Mouse (Mus musculus): ENCODE measurements around the gene Mex3a. TPM values are rescaled to one million over a fixed set of nuclear protein-coding genes. Genes with fewer than 3 reads are reported as not detected.

Mex3a gene
- total RNA-seq, 2 experiments from 2014 or later: 2.8 to 3.7 TPM

- H3K4me3 ChIP-seq: peak overlapping the region; percentile 18; the same call in 1 of the 2 replicates
- TF ChIP-seq CTCF (conservative IDR thresholded peaks at IDR 0.05): no peak
- H3K27ac ChIP-seq: no peak overlapping the region
- DNase-seq (ENCODE audit: low spot score in 2 of 2): no peak
Measured at GRCm38 (mm10) chr3:88500655-88501365, 31.4 kb upstream of the Mex3a start.

GRCm38 (mm10) chr3:88501366-88502030 lies 30.7 kb upstream of the Mex3a start:
- TF ChIP-seq CTCF (conservative IDR thresholded peaks at IDR 0.05): no peak
- DNase-seq (ENCODE audit: low spot score in 2 of 2): no peak
- peak overlapping the region; percentile 92 for H3K27ac ChIP-seq
- peak overlapping the region; percentile 98 for H3K4me3 ChIP-seq

GRCm38 (mm10) chr3:88502031-88502571 lies 30.1 kb upstream of the Mex3a start:
- DNase-seq (ENCODE audit: low spot score in 2 of 2): no peak
- Histone ChIP-seq H3K4me3 (peak overlapping the region; percentile 98), H3K27ac (peak overlapping the region; percentile 92)
- TF ChIP-seq CTCF (conservative IDR thresholded peaks at IDR 0.05): no peak

- no peak for TF ChIP-seq CTCF (conservative IDR thresholded peaks at IDR 0.05)
- peak overlapping the region; percentile 92 for H3K27ac ChIP-seq
- peak; percentile 92 to 93 for DNase-seq (ENCODE audit: low spot score in 2 of 2)
- peak overlapping the region; percentile 98 for H3K4me3 ChIP-seq
Measured at GRCm38 (mm10) chr3:88502641-88503504, 29.3 kb upstream of the Mex3a start.

GRCm38 (mm10) chr3:88503505-88503863 lies 28.7 kb upstream of the Mex3a start:
- no peak for TF ChIP-seq CTCF (conservative IDR thresholded peaks at IDR 0.05)
- Histone ChIP-seq H3K4me3 (peak overlapping the region; percentile 98; the same call in 1 of the 2 replicates), H3K27ac (peak overlapping the region; percentile 92)
- DNase-seq (ENCODE audit: low spot score in 2 of 2): no peak

GRCm38 (mm10) chr3:88503881-88504746 lies 28.1 kb upstream of the Mex3a start:
- no peak overlapping the region for H3K4me3 ChIP-seq
- H3K27ac ChIP-seq: peak overlapping the region; percentile 92; the same call in 1 of the 2 replicates
- no peak for TF ChIP-seq CTCF (conservative IDR thresholded peaks at IDR 0.05)
- DNase-seq (ENCODE audit: low spot score in 2 of 2): no peak

GRCm38 (mm10) chr3:88505081-88505480 lies 27.1 kb upstream of the Mex3a start:
- Histone ChIP-seq H3K27ac (no peak overlapping the region), H3K4me3 (no peak overlapping the region)
- DNase-seq (ENCODE audit: low spot score in 2 of 2): no peak
- TF ChIP-seq CTCF (conservative IDR thresholded peaks at IDR 0.05): no peak

GRCm38 (mm10) chr3:88505765-88506164 lies 26.4 kb upstream of the Mex3a start:
- Histone ChIP-seq H3K4me3 (no peak overlapping the region), H3K27ac (no peak overlapping the region)
- no peak for DNase-seq (ENCODE audit: low spot score in 2 of 2)
- TF ChIP-seq CTCF (conservative IDR thresholded peaks at IDR 0.05): no peak

GRCm38 (mm10) chr3:88509250-88509649 lies 22.9 kb upstream of the Mex3a start:
- H3K27ac ChIP-seq: peak overlapping the region; percentile 77
- DNase-seq (ENCODE audit: low spot score in 2 of 2): no peak

GRCm38 (mm10) chr3:88509692-88510420 lies 22.3 kb upstream of the Mex3a start, which contains the start of gene Lmna:
Gene Lmna (minus strand): TSS chr3:88509956.
- TF ChIP-seq CTCF (conservative IDR thresholded peaks at IDR 0.05): peak; percentile 58
- peak within 1 kb of the TSS; percentile 77 for H3K27ac ChIP-seq

More at GRCm38 (mm10) chr3:88509250-88509649, 22.9 kb upstream of the Mex3a start:
- H3K4me3 ChIP-seq: peak overlapping the region; percentile 55
- TF ChIP-seq CTCF (conservative IDR thresholded peaks at IDR 0.05): no peak

More at GRCm38 (mm10) chr3:88509692-88510420, 22.3 kb upstream of the Mex3a start, which contains the start of gene Lmna:
- peak; percentile 92 to 93 for DNase-seq (ENCODE audit: low spot score in 2 of 2)
- peak within 1 kb of the TSS; percentile 55 for H3K4me3 ChIP-seq
